Mouse (Mus musculus) limb, embryonic 12.5 days (tissue): ENCODE results near the gene Rnd2. TPM values are rescaled to one million over a fixed set of nuclear protein-coding genes. Genes with fewer than 3 reads are reported as not detected.
"Not testable (repeated sequence)": the region's sequence is repeated elsewhere in the genome, so short reads cannot be mapped to it uniquely, and the experiment has no call there.

Experiments used
- ATAC-seq: fragments of 200-750 bp; cut with Nextera tagmentation; 2 replicates; pipeline ENCODE4 v1.8.0; 2017; ENCODE audit warnings: low read depth, moderate TSS enrichment; ENCODE audit not compliant: insufficient number of reproducible peaks, insufficient read depth, low FRiP score, low TSS enrichment
- H3K27ac ChIP-seq: fragments of 300-500 bp; sonication (generic); 2 replicates; pipeline ENCODE4 v1.5.1; 2016; ENCODE audit warnings: mild to moderate bottlenecking, moderate library complexity
- H3K27me3 ChIP-seq: fragments of 300-500 bp; sonication (generic); 2 replicates; pipeline ENCODE4 v1.6.1; 2016; ENCODE audit warnings: mild to moderate bottlenecking, moderate library complexity
- H3K36me3 ChIP-seq: fragments of 300-500 bp; sonication (generic); 2 replicates; pipeline ENCODE4 v1.6.1; 2016; ENCODE audit warnings: mild to moderate bottlenecking, moderate library complexity
- H3K4me1 ChIP-seq: fragments of 300-500 bp; sonication (generic); replicated peaks from 2 replicates; pipeline ENCODE4 v1.6.1; 2016
- H3K4me2 ChIP-seq: fragments of 300-500 bp; sonication (generic); 2 replicates; pipeline ENCODE4 v1.6.1; 2016; ENCODE audit warnings: mild to moderate bottlenecking, moderate library complexity
- H3K4me3 ChIP-seq: fragments of 300-500 bp; sonication (generic); replicated peaks from 2 replicates; pipeline ENCODE4 v1.5.1; 2016; ENCODE audit warnings: mild to moderate bottlenecking
- H3K9ac ChIP-seq: fragments of 300-500 bp; sonication (generic); replicated peaks from 2 replicates; pipeline ENCODE4 v1.6.1; 2016; ENCODE audit warnings: mild to moderate bottlenecking, moderate library complexity
- H3K9me3 ChIP-seq: fragments of 300-500 bp; sonication (generic); 2 replicates; pipeline ENCODE4 v1.6.1; 2016; ENCODE audit warnings: mild to moderate bottlenecking, moderate library complexity
- WGBS: fragments of 180-500 bp; shearing (Covaris S2); methylation state at CpG from one replicate; pipeline ENCODE4 v1.1.7; 2016; 5-methylcytosine and 5-hydroxymethylcytosine counted together
- polyA plus RNA-seq: library from polyadenylated mRNA; unstranded; fragments of >200 nt; fragmentation: Nextera tagmentation; extraction: Ambion mirVana; gene quantifications from 2 replicates; pipeline ENCODE4 v1.2.1, GENCODE M21; 2016

Rnd2 gene
- polyA plus RNA-seq, 1 experiment from 2014 or later: 9.7 TPM

GRCm38 (mm10) chr11:101447786-101448185 is 17.0 kb upstream of the Rnd2 start:
- Histone ChIP-seq H3K27me3 (no peaks in the 10 kb centered on the region), H3K4me2 (peak overlapping the region; percentile 39), H3K9me3 (no peaks in the 10 kb centered on the region), H3K27ac (no peak overlapping the region), H3K4me3 (peak overlapping the region; percentile 33; the same call in 1 of the 2 replicates), H3K9ac (0 out of 2 replicates have a peak overlapping the region, but pooled peaks have one; percentile 35), H3K4me1 (peaks cover 18% of the 10 kb centered on the region), H3K36me3 (peaks cover 32% of the 10 kb centered on the region)
- WGBS: 85% methylated on average over 5 of the region's 5 CpGs
- no peak for ATAC-seq

- peak within 1 kb of the TSS; percentile 39 for H3K4me2 ChIP-seq
- H3K27me3 ChIP-seq: no peaks in the 10 kb centered on the region
- WGBS: 26% methylated on average over 10 of the region's 10 CpGs
- H3K9me3 ChIP-seq: 0 out of 2 replicates have a peak, but pooled peaks cover under 1% of the 10 kb centered on the region
- peak within 1 kb of the TSS; percentile 62 for H3K27ac ChIP-seq
- H3K4me1 ChIP-seq: peaks cover 15% of the 10 kb centered on the region
- peak; percentile 21; the same call in 1 of the 2 replicates for ATAC-seq
- peak within 1 kb of the TSS; percentile 33 for H3K4me3 ChIP-seq
- peak within 1 kb of the TSS; percentile 35 for H3K9ac ChIP-seq
- H3K36me3 ChIP-seq: peaks cover 32% of the 10 kb centered on the region
These were observed 16.5 kb upstream of the Rnd2 start, which contains the start of gene Ifi35 for GRCm38 (mm10) chr11:101448274-101448746. Gene Ifi35 (plus strand): TSS chr11:101448407.

GRCm38 (mm10) chr11:101448899-101449298 is 15.9 kb upstream of the Rnd2 start:
- 83% methylated on average over 4 of the region's 4 CpGs for WGBS
- peaks cover 26% of the 10 kb centered on the region for H3K36me3 ChIP-seq
- H3K9me3 ChIP-seq: 0 out of 2 replicates have a peak, but pooled peaks cover 3% of the 10 kb centered on the region
- H3K4me2 ChIP-seq: peak overlapping the region; percentile 39; the same call in 1 of the 2 replicates
- H3K4me1 ChIP-seq: peaks cover 9% of the 10 kb centered on the region
- no peaks in the 10 kb centered on the region for H3K27me3 ChIP-seq
- ATAC-seq: no peak
- H3K9ac ChIP-seq: no peak overlapping the region
- H3K4me3 ChIP-seq: peak overlapping the region; percentile 33
- no peak overlapping the region for H3K27ac ChIP-seq

- not testable (repeated sequence) for H3K4me3 ChIP-seq, ATAC-seq, H3K9ac ChIP-seq, H3K27me3 ChIP-seq, H3K4me1 ChIP-seq, H3K9me3 ChIP-seq, H3K4me2 ChIP-seq, H3K27ac ChIP-seq
- H3K36me3 ChIP-seq: peaks cover 19% of the 10 kb centered on the region
- 87% methylated on average over 4 of the region's 4 CpGs for WGBS
These were observed 15.2 kb upstream of the Rnd2 start for GRCm38 (mm10) chr11:101449596-101449995.

- WGBS: 79% methylated on average over 3 of the region's 3 CpGs
These were observed 14.4 kb upstream of the Rnd2 start for GRCm38 (mm10) chr11:101450394-101450793.

GRCm38 (mm10) chr11:101451536-101451935 is 13.3 kb upstream of the Rnd2 start:
- Histone ChIP-seq H3K4me1 (peaks cover 9% of the 10 kb centered on the region; the same call in 1 of the 2 replicates), H3K9me3 (0 out of 2 replicates have a peak, but pooled peaks cover 3% of the 10 kb centered on the region), H3K4me2 (no peak overlapping the region), H3K4me3 (no peak overlapping the region), H3K27ac (no peak overlapping the region), H3K27me3 (no peaks in the 10 kb centered on the region), H3K36me3 (peaks cover 4% of the 10 kb centered on the region), H3K9ac (no peak overlapping the region)
- ATAC-seq: no peak
- WGBS: 97% methylated on average over 10 of the region's 10 CpGs

More at GRCm38 (mm10) chr11:101450394-101450793, 14.4 kb upstream of the Rnd2 start:
- Histone ChIP-seq H3K9me3 (0 out of 2 replicates have a peak, but pooled peaks cover 3% of the 10 kb centered on the region), H3K36me3 (peaks cover 11% of the 10 kb centered on the region), H3K4me1 (peaks cover 9% of the 10 kb centered on the region; the same call in 1 of the 2 replicates), H3K27me3 (no peaks in the 10 kb centered on the region), H3K4me3 (no peak overlapping the region), H3K9ac (no peak overlapping the region), H3K4me2 (no peak overlapping the region), H3K27ac (no peak overlapping the region)
- no peak for ATAC-seq

- no peak overlapping the region for H3K4me2 ChIP-seq
- no peak for ATAC-seq
- no peak overlapping the region for H3K9ac ChIP-seq
- H3K4me1 ChIP-seq: peaks cover 9% of the 10 kb centered on the region; the same call in 1 of the 2 replicates
- no peak overlapping the region for H3K4me3 ChIP-seq
- no peak overlapping the region for H3K27ac ChIP-seq
- no peaks in the 10 kb centered on the region for H3K27me3 ChIP-seq
- no peaks in the 10 kb centered on the region for H3K36me3 ChIP-seq
- H3K9me3 ChIP-seq: 0 out of 2 replicates have a peak, but pooled peaks cover 3% of the 10 kb centered on the region
- 73% methylated on average over 10 of the region's 10 CpGs for WGBS
These were observed 12.6 kb upstream of the Rnd2 start for GRCm38 (mm10) chr11:101452093-101452774.

- WGBS: 72% methylated on average over 6 of the region's 6 CpGs
- Histone ChIP-seq H3K9me3 (0 out of 2 replicates have a peak, but pooled peaks cover 3% of the 10 kb centered on the region), H3K36me3 (peaks cover 22% of the 10 kb centered on the region), H3K4me3 (no peak overlapping the region), H3K27me3 (no peaks in the 10 kb centered on the region), H3K4me1 (peaks cover 9% of the 10 kb centered on the region; the same call in 1 of the 2 replicates), H3K9ac (no peak overlapping the region), H3K27ac (peak overlapping the region; percentile 20; the same call in 1 of the 2 replicates), H3K4me2 (no peak overlapping the region)
- no peak for ATAC-seq
These were observed 10.1 kb upstream of the Rnd2 start for GRCm38 (mm10) chr11:101454702-101455101.

GRCm38 (mm10) chr11:101455627-101456026 is 9.2 kb upstream of the Rnd2 start:
- no peaks in the 10 kb centered on the region for H3K27me3 ChIP-seq
- H3K27ac ChIP-seq: no peak overlapping the region
- 0 out of 2 replicates have a peak, but pooled peaks cover 3% of the 10 kb centered on the region for H3K9me3 ChIP-seq
- H3K4me2 ChIP-seq: no peak overlapping the region
- H3K9ac ChIP-seq: no peak overlapping the region
- WGBS: 83% methylated on average over 7 of the region's 7 CpGs
- peaks cover 9% of the 10 kb centered on the region; the same call in 1 of the 2 replicates for H3K4me1 ChIP-seq
- no peak for ATAC-seq
- no peak overlapping the region for H3K4me3 ChIP-seq
- H3K36me3 ChIP-seq: peaks cover 32% of the 10 kb centered on the region

- peaks cover 14% of the 10 kb centered on the region for H3K4me1 ChIP-seq
- 92% methylated on average over 9 of the region's 9 CpGs for WGBS
- no peaks in the 10 kb centered on the region for H3K27me3 ChIP-seq
- no peak overlapping the region for H3K4me2 ChIP-seq
- H3K27ac ChIP-seq: no peak overlapping the region
- no peak overlapping the region for H3K9ac ChIP-seq
- ATAC-seq: no peak
- H3K9me3 ChIP-seq: 0 out of 2 replicates have a peak, but pooled peaks cover 3% of the 10 kb centered on the region
- peaks cover 47% of the 10 kb centered on the region for H3K36me3 ChIP-seq
- no peak overlapping the region for H3K4me3 ChIP-seq
These were observed 7.2 kb upstream of the Rnd2 start for GRCm38 (mm10) chr11:101457631-101458030.

GRCm38 (mm10) chr11:101458217-101458616 is 6.6 kb upstream of the Rnd2 start:
- H3K4me3 ChIP-seq: no peak overlapping the region
- H3K9me3 ChIP-seq: 0 out of 2 replicates have a peak, but pooled peaks cover 3% of the 10 kb centered on the region
- no peak for ATAC-seq
- no peak overlapping the region for H3K27ac ChIP-seq
- no peak overlapping the region for H3K4me2 ChIP-seq
- H3K36me3 ChIP-seq: peaks cover 47% of the 10 kb centered on the region
- H3K4me1 ChIP-seq: peaks cover 20% of the 10 kb centered on the region
- 81% methylated on average over 12 of the region's 12 CpGs for WGBS
- no peaks in the 10 kb centered on the region for H3K27me3 ChIP-seq
- H3K9ac ChIP-seq: no peak overlapping the region; the same call in 1 of the 2 replicates
